Mouse (Mus musculus): Measurements from ENCODE around the gene Qars.

DNA sequence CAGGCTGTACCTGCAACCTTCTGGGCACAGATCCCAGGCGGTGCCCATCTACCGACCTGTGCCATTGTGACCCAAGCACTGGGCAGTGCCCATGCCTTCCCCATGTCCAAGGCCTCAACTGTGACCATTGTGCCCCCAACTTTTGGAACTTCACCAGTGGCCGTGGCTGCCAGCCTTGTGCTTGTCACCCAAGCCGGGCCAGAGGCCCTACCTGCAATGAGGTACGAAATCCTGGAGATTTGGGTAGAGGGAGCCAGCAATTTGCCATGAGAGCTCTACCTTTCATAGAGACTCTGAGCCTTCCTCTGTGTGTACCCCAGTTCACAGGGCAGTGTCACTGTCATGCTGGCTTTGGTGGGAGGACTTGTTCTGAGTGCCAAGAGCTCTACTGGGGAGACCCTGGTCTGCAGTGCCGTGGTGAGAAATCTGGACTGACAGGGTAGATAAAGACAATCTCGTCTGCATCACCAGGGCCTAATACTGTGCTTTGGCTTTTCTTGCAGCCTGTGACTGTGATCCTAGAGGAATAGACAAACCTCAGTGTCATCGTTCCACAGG is 20.5 kb upstream of the Qars start:
- TF ChIP-seq POLR2A (IDR thresholded peaks at IDR 0.05; ENCODE audit: low read depth, low read length) (no peak), CTCF (IDR thresholded peaks at IDR 0.05; ENCODE audit: borderline replicate concordance, insufficient read depth, low read length) (no peak)

Data from embryonic fibroblast, embryonic 13.5 days (primary cell).